Mouse (Mus musculus): Measurements from ENCODE around the gene Kcne1l. TPM values are rescaled to one million over a fixed set of nuclear protein-coding genes. Genes with fewer than 3 reads are reported as not detected.

Kcne1l gene
- 8.3 TPM for polyA plus RNA-seq (2015; fragmentation: Illumina TruSeq; extraction: RNeasy Lipid Tissue Mini Kit (QIAGEN cat#74804); ENCODE audit: low read depth, low replicate concordance)

DNA sequence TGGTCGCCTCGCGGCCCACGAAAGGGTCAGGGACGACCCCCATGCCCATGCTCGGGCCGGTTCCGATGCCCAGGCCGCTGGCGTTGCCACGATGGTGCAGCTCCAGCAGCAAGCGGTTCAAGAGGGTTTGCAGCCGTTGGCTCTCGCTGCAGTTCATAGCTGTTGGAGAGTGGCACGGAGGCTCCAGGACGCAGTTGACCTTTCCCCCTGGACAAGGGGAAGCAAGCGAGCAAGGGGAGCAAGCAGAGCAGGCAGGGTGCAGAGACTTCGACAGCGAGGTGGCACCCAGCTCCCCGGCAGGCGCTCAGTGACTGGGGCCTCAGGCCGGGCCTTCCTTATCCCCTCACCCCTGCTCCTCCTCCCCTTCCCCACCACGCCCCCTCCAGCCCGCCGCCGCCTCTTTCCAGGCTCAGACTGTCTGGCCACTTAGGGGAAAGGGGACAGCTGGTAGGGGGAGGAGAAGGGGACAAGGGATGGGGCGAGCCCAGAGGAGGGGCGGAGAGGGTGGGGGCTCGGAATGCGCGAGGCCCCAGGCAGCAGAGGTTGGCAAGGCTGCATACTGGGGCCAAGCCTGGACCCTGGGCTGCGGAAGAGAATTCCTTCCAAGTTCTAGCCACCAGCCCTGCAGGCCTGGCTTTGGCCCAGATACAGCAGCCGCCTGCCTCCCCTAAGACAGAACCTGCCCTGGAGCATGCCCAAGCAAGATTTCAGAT lies at the start of gene Kcne1l:
Kcne1l (minus strand) TSS at position 426 of the 713 bp plus-strand sequence.

Other genes with a start within 250 kb of the Kcne1l start
- gene Gucy2f, start 109.4 kb downstream of the Kcne1l start, polyA plus RNA-seq (2015; fragmentation: Illumina TruSeq; extraction: RNeasy Lipid Tissue Mini Kit (QIAGEN cat#74804); ENCODE audit: low read depth, low replicate concordance) = 0.46 TPM
- 53.8 TPM for gene Nxt2, start 79.5 kb downstream of the Kcne1l start, polyA plus RNA-seq (2015; fragmentation: Illumina TruSeq; extraction: RNeasy Lipid Tissue Mini Kit (QIAGEN cat#74804); ENCODE audit: low read depth, low replicate concordance)
- gene Acsl4, start 84.2 kb upstream of the Kcne1l start, polyA plus RNA-seq (2015; fragmentation: Illumina TruSeq; extraction: RNeasy Lipid Tissue Mini Kit (QIAGEN cat#74804); ENCODE audit: low read depth, low replicate concordance) = 48.4 TPM